23 mouse cellular contexts compared by ENCODE assay signal in genomic region chr11:114011523-114011922, GRCm38 (mm10). TPM values are rescaled to one million over a fixed set of nuclear protein-coding genes. Genes with fewer than 3 reads are reported as not detected.
DNase-seq lines count a peak whose midpoint lies in the region; ATAC-seq and TF ChIP-seq lines count a peak whose summit lies in the region.
"Had no signal": no experiment of that assay in that cellular context is flagged by ENCODE, and none has a peak within 500 bp of the region (broad histone marks: within the 10 kb centered on the region; RNA-seq: fewer than 3 reads in every experiment).

No protein-coding gene starts in this region.

- no peaks in the 10 kb centered on the region for H3K36me3 ChIP-seq in hindbrain, embryonic 11.5 days (ENCODE audit: control insufficient read depth, insufficient read depth, low read length)
- no peaks in the 10 kb centered on the region for H3K36me3 ChIP-seq in hindbrain, postnatal 0 days (ENCODE audit: insufficient read depth, low read length)
- H3K36me3 ChIP-seq in lung, embryonic 16.5 days (ENCODE audit: control insufficient read depth, insufficient read depth, low read length): no peaks in the 10 kb centered on the region
- no peaks in the 10 kb centered on the region for H3K36me3 ChIP-seq in neural tube, embryonic 11.5 days (ENCODE audit: control insufficient read depth, insufficient read depth, low read length)
- H3K36me3 ChIP-seq in neural tube, embryonic 15.5 days: no peaks in the 10 kb centered on the region
- H3K36me3 ChIP-seq: embryonic facial prominence, embryonic 10.5 days; hindbrain, embryonic 15.5 days had no signal

- DNase-seq in hindbrain, embryonic 11.5 days (ENCODE audit: low spot score): peak; percentile 24
- DNase-seq in hindbrain, postnatal 0 days (ENCODE audit: low spot score): no peak
- DNase-seq in lung, postnatal 25 days (ENCODE audit: low spot score): no peak
- no peak for DNase-seq in neural tube, embryonic 11.5 days (ENCODE audit: low spot score)
- DNase-seq in ovary, postnatal 36 days (ENCODE audit: low spot score): no peak
- DNase-seq: adrenal gland, adult 2 months; cerebellum, adult 11-12 months; cerebellum, postnatal 10 days; gastrocnemius, adult 2 months; kidney, adult 9 months; kidney, postnatal 36 days; layer of hippocampus, postnatal 36 days; right cerebral cortex, postnatal 25 days; spleen, adult 18-20 months had no signal

- H3K4me1 ChIP-seq in hindbrain, embryonic 11.5 days (replicated peaks; ENCODE audit: control insufficient read depth, insufficient read depth, low read length): peaks cover 11% of the 10 kb centered on the region
- peaks cover 4% of the 10 kb centered on the region for H3K4me1 ChIP-seq in hindbrain, postnatal 0 days (ENCODE audit: insufficient read depth, low read length)
- H3K4me1 ChIP-seq in lung, embryonic 16.5 days (replicated peaks; ENCODE audit: control insufficient read depth, insufficient read depth, low read length): peaks cover 7% of the 10 kb centered on the region
- H3K4me1 ChIP-seq in neural tube, embryonic 11.5 days (ENCODE audit: control insufficient read depth, insufficient read depth, low read length): peaks cover 23% of the 10 kb centered on the region
- peaks cover 47% of the 10 kb centered on the region for H3K4me1 ChIP-seq in neural tube, embryonic 15.5 days

- no peaks in the 10 kb centered on the region for H3K9me3 ChIP-seq in hindbrain, embryonic 11.5 days (ENCODE audit: control insufficient read depth, low read length)
- H3K9me3 ChIP-seq in hindbrain, postnatal 0 days (ENCODE audit: low read length): no peaks in the 10 kb centered on the region
- H3K9me3 ChIP-seq in lung, embryonic 16.5 days (ENCODE audit: control insufficient read depth, low read length): no peaks in the 10 kb centered on the region
- no peaks in the 10 kb centered on the region for H3K9me3 ChIP-seq in neural tube, embryonic 11.5 days (ENCODE audit: control insufficient read depth, low read length)
- H3K9me3 ChIP-seq in neural tube, embryonic 15.5 days (replicated peaks): no peaks in the 10 kb centered on the region
- H3K9me3 ChIP-seq: embryonic facial prominence, embryonic 10.5 days; hindbrain, embryonic 15.5 days had no signal

- H3K4me2 ChIP-seq in hindbrain, embryonic 11.5 days (replicated peaks; ENCODE audit: low read depth, low read length): no peak overlapping the region
- no peak overlapping the region for H3K4me2 ChIP-seq in hindbrain, postnatal 0 days (ENCODE audit: low read depth, low read length)
- no peak overlapping the region for H3K4me2 ChIP-seq in lung, embryonic 16.5 days (ENCODE audit: low read depth, low read length)
- H3K4me2 ChIP-seq in neural tube, embryonic 11.5 days (ENCODE audit: low read depth): no peak overlapping the region
- H3K4me2 ChIP-seq in neural tube, embryonic 15.5 days: no peak overlapping the region
- H3K4me2 ChIP-seq: hindbrain, embryonic 15.5 days; liver, embryonic 11.5 days had no signal

- no peak for TF ChIP-seq CTCF in hindbrain, postnatal 0 days (IDR thresholded peaks at IDR 0.05; ENCODE audit: low read depth)

- WGBS in hindbrain, embryonic 11.5 days: 60% methylated on average over 9 of the region's 9 CpGs
- WGBS in hindbrain, postnatal 0 days: 60% methylated on average over 9 of the region's 9 CpGs
- 41% methylated on average over 9 of the region's 9 CpGs for WGBS in lung, embryonic 16.5 days
- WGBS in neural tube, embryonic 11.5 days: 66% methylated on average over 9 of the region's 9 CpGs
- WGBS in neural tube, embryonic 15.5 days: 36% methylated on average over 9 of the region's 9 CpGs

- 0 out of 2 replicates have a peak, but pooled peaks cover 2% of the 10 kb centered on the region for H3K27me3 ChIP-seq in hindbrain, embryonic 11.5 days (ENCODE audit: control insufficient read depth, insufficient read depth, low read length)
- no peaks in the 10 kb centered on the region for H3K27me3 ChIP-seq in hindbrain, postnatal 0 days (ENCODE audit: insufficient read depth, low read length)
- no peaks in the 10 kb centered on the region for H3K27me3 ChIP-seq in lung, embryonic 16.5 days (ENCODE audit: control insufficient read depth, insufficient read depth, low read depth, low read length)
- H3K27me3 ChIP-seq in neural tube, embryonic 11.5 days (ENCODE audit: control insufficient read depth, insufficient read depth, low read length): no peaks in the 10 kb centered on the region
- 0 out of 2 replicates have a peak, but pooled peaks cover 6% of the 10 kb centered on the region for H3K27me3 ChIP-seq in neural tube, embryonic 15.5 days (replicated peaks)
- H3K27me3 ChIP-seq: hindbrain, embryonic 15.5 days had no signal

- no peak overlapping the region for H3K9ac ChIP-seq in hindbrain, embryonic 11.5 days (ENCODE audit: low read depth, low read length)
- no peak overlapping the region for H3K9ac ChIP-seq in hindbrain, postnatal 0 days (replicated peaks; ENCODE audit: low read length)
- no peak overlapping the region for H3K9ac ChIP-seq in lung, embryonic 16.5 days (ENCODE audit: low read length)
- peak overlapping the region; percentile 29 for H3K9ac ChIP-seq in neural tube, embryonic 11.5 days (ENCODE audit: low read length)
- no peak overlapping the region; the same call in 1 of the 2 replicates for H3K9ac ChIP-seq in neural tube, embryonic 15.5 days (replicated peaks)
- H3K9ac ChIP-seq: hindbrain, embryonic 15.5 days had no signal

- ATAC-seq in hindbrain, embryonic 11.5 days (ENCODE audit: low FRiP score): 0 out of 2 replicates have a peak, but pooled peaks have one; percentile 31
- ATAC-seq in hindbrain, postnatal 0 days: no peak
- peak; percentile 73 for ATAC-seq in lung, embryonic 16.5 days (ENCODE audit: low read depth)
- no peak; the same call in 1 of the 2 replicates for ATAC-seq in neural tube, embryonic 11.5 days (ENCODE audit: insufficient read depth, low FRiP score, low TSS enrichment)
- ATAC-seq in neural tube, embryonic 15.5 days (ENCODE audit: low FRiP score): no peak
- ATAC-seq: intestine, embryonic 16.5 days had no signal

- H3K27ac ChIP-seq in hindbrain, embryonic 11.5 days (ENCODE audit: low read depth, low read length): no peak overlapping the region
- H3K27ac ChIP-seq in hindbrain, postnatal 0 days: no peak overlapping the region
- no peak overlapping the region for H3K27ac ChIP-seq in lung, embryonic 16.5 days (ENCODE audit: low read length)
- peak overlapping the region; percentile 50; the same call in 1 of the 2 replicates for H3K27ac ChIP-seq in neural tube, embryonic 11.5 days (ENCODE audit: low read depth, low read length)
- H3K27ac ChIP-seq in neural tube, embryonic 15.5 days (replicated peaks): no peak overlapping the region
- H3K27ac ChIP-seq: gastrocnemius, adult 2 months; hindbrain, embryonic 15.5 days had no signal

- H3K4me3 ChIP-seq in hindbrain, embryonic 11.5 days (ENCODE audit: low read depth, low read length): no peak overlapping the region
- no peak overlapping the region for H3K4me3 ChIP-seq in hindbrain, postnatal 0 days (ENCODE audit: low read length)
- no peak overlapping the region for H3K4me3 ChIP-seq in lung, embryonic 16.5 days (ENCODE audit: low read length)
- no peak overlapping the region for H3K4me3 ChIP-seq in neural tube, embryonic 11.5 days (ENCODE audit: low read depth, low read length)
- H3K4me3 ChIP-seq in neural tube, embryonic 15.5 days (replicated peaks): no peak overlapping the region
- H3K4me3 ChIP-seq: embryonic facial prominence, embryonic 10.5 days; gastrocnemius, adult 2 months; hindbrain, embryonic 15.5 days had no signal

RNA-seq across cellular contexts. Expression of gene Sdk2, which starts 55.3 kb away (rescaled TPM):
- polyA plus RNA-seq in hindbrain, embryonic 11.5 days (2014; fragmentation: Nextera tagmentation; extraction: Ambion mirVana): 2.9 and 4.2 TPM in 2 replicates
- total RNA-seq in hindbrain, postnatal 0 days (2014; rRNA removed): 30.4 and 32.2 TPM in 2 replicates
- polyA plus RNA-seq in hindbrain, postnatal 0 days (2015; fragmentation: Nextera tagmentation; extraction: Ambion mirVana): 2.9 and 3.0 TPM in 2 replicates
- 2.1 and 2.6 TPM in 2 replicates for polyA plus RNA-seq in lung, embryonic 16.5 days (2015; fragmentation: Nextera tagmentation; extraction: Ambion mirVana)
- 2.8 and 4.2 TPM in 2 replicates for polyA plus RNA-seq in neural tube, embryonic 11.5 days (2014; fragmentation: Nextera tagmentation; extraction: Ambion mirVana)
- polyA plus RNA-seq in neural tube, embryonic 15.5 days (2015; fragmentation: Nextera tagmentation; extraction: Ambion mirVana): 3.7 and 4.6 TPM in 2 replicates
- total RNA-seq: megakaryocyte-erythroid progenitor cell, adult 5-6 weeks; MEL; neutrophil, adult 5-6 weeks had no signal

Comparison
In these comparisons a context has a peak if more than half of its experiments do, and no peak if none do; other contexts are left out.
1. ATAC-seq: peak in hindbrain, embryonic 11.5 days (single experiment) and lung, embryonic 16.5 days (single experiment); none in hindbrain, postnatal 0 days (single experiment), neural tube, embryonic 11.5 days (single experiment) and neural tube, embryonic 15.5 days (single experiment).